8 mouse cellular contexts compared by ENCODE assay signal in genomic region chr3:19894258-19894629, GRCm38 (mm10).
A peak's percentile ranks its signal among the peaks of the same experiment; 100 is the strongest.
DNase-seq lines count a peak whose midpoint lies in the region; ATAC-seq and TF ChIP-seq lines count a peak whose summit lies in the region.

No protein-coding gene starts in this region.

- peak overlapping the region; percentile 81 for H3K4me2 ChIP-seq in kidney, postnatal 0 days (ENCODE audit: low read length)
- H3K4me2 ChIP-seq in intestine, embryonic 14.5 days (ENCODE audit: low read length): peak overlapping the region; percentile 56
- H3K4me2 ChIP-seq in myocyte (ENCODE audit: low read depth): peak overlapping the region; percentile 89

- TF ChIP-seq CTCF in kidney, postnatal 0 days (IDR thresholded peaks at IDR 0.05; ENCODE audit: low read depth): no peak

- no peak for DNase-seq in kidney, postnatal 0 days (ENCODE audit: low spot score)
- no peak for DNase-seq in kidney, adult 8-10 months
- no peak for DNase-seq in embryonic facial prominence, embryonic 10.5 days (ENCODE audit: low spot score)
- DNase-seq in intestine, embryonic 14.5 days (ENCODE audit: low spot score): no peak
- DNase-seq in gastrocnemius, adult 8-10 months (ENCODE audit: low spot score in 2 of 2): no peak
- no peak for DNase-seq in cerebellum, adult 9-10 months

- no peak overlapping the region for H3K27ac ChIP-seq in kidney, postnatal 0 days
- H3K27ac ChIP-seq in embryonic facial prominence, embryonic 10.5 days (replicated peaks): peak overlapping the region; percentile 92
- no peak overlapping the region for H3K27ac ChIP-seq in intestine, embryonic 14.5 days (ENCODE audit: low read depth)

- peaks cover 10% of the 10 kb centered on the region for H3K79me2 ChIP-seq in myocyte (ENCODE audit: control insufficient read depth, insufficient read depth)

- H3K4me1 ChIP-seq in kidney, postnatal 0 days (replicated peaks; ENCODE audit: insufficient read depth, low read length): 0 out of 2 replicates have a peak, but pooled peaks cover 11% of the 10 kb centered on the region
- H3K4me1 ChIP-seq in embryonic facial prominence, embryonic 10.5 days: peaks cover 18% of the 10 kb centered on the region
- peaks cover 12% of the 10 kb centered on the region for H3K4me1 ChIP-seq in intestine, embryonic 14.5 days (replicated peaks; ENCODE audit: control insufficient read depth, insufficient read depth, low read length)

- peak overlapping the region; percentile 66 for H3ac ChIP-seq in myocyte (ENCODE audit: control insufficient read depth, insufficient read length)

- no peaks in the 10 kb centered on the region for H3K27me3 ChIP-seq in kidney, postnatal 0 days (ENCODE audit: insufficient read depth, low read length)
- no peaks in the 10 kb centered on the region for H3K27me3 ChIP-seq in embryonic facial prominence, embryonic 10.5 days (replicated peaks; ENCODE audit: low read depth, poor library complexity, severe bottlenecking)
- no peaks in the 10 kb centered on the region for H3K27me3 ChIP-seq in intestine, embryonic 14.5 days (replicated peaks; ENCODE audit: control insufficient read depth, insufficient read depth, low read length)
- no peaks in the 10 kb centered on the region for H3K27me3 ChIP-seq in myocyte (ENCODE audit: control insufficient read depth, insufficient read depth, insufficient read length)

- no peaks in the 10 kb centered on the region for H3K36me3 ChIP-seq in kidney, postnatal 0 days (ENCODE audit: insufficient read depth, low read length)
- peaks cover 24% of the 10 kb centered on the region for H3K36me3 ChIP-seq in embryonic facial prominence, embryonic 10.5 days (replicated peaks)
- peaks cover 5% of the 10 kb centered on the region; the same call in 1 of the 2 replicates for H3K36me3 ChIP-seq in intestine, embryonic 14.5 days (ENCODE audit: control insufficient read depth, insufficient read depth, low read length)
- H3K36me3 ChIP-seq in myocyte (ENCODE audit: control insufficient read depth, insufficient read depth): no peaks in the 10 kb centered on the region

- H3K9me3 ChIP-seq in kidney, postnatal 0 days (replicated peaks; ENCODE audit: low read length): no peaks in the 10 kb centered on the region
- peaks cover 2% of the 10 kb centered on the region; the same call in 1 of the 2 replicates for H3K9me3 ChIP-seq in embryonic facial prominence, embryonic 10.5 days
- no peaks in the 10 kb centered on the region for H3K9me3 ChIP-seq in intestine, embryonic 14.5 days (ENCODE audit: control insufficient read depth, low read length)

- H3K9ac ChIP-seq in kidney, postnatal 0 days (ENCODE audit: low read depth, low read length): 0 out of 2 replicates have a peak overlapping the region, but pooled peaks have one; percentile 19
- peak overlapping the region; percentile 55 for H3K9ac ChIP-seq in intestine, embryonic 14.5 days (ENCODE audit: low read length)

- no peak for TF ChIP-seq POLR2A in myocyte (IDR thresholded peaks at IDR 0.05; ENCODE audit: insufficient read length, low read depth)

- ATAC-seq in kidney, postnatal 0 days (replicated peaks; ENCODE audit: low FRiP score, low read depth): peak; percentile 72; the same call in 1 of the 2 replicates
- no peak; the same call in 1 of the 2 replicates for ATAC-seq in intestine, embryonic 14.5 days (replicated peaks; ENCODE audit: low FRiP score, low TSS enrichment, low read depth)
- ATAC-seq in activated CD4-positive, CD25-positive, alpha-beta regulatory T cell, adult 4 months: no peak

- WGBS in kidney, postnatal 0 days: 5% methylated on average over 10 of the region's 10 CpGs
- 7% methylated on average over 10 of the region's 10 CpGs for WGBS in embryonic facial prominence, embryonic 10.5 days
- WGBS in intestine, embryonic 14.5 days: 2% methylated on average over 10 of the region's 10 CpGs

- H3K4me3 ChIP-seq in kidney, postnatal 0 days (replicated peaks; ENCODE audit: low read depth, low read length): peak overlapping the region; percentile 87
- peak overlapping the region; percentile 91 for H3K4me3 ChIP-seq in embryonic facial prominence, embryonic 10.5 days
- H3K4me3 ChIP-seq in intestine, embryonic 14.5 days (ENCODE audit: low read depth, low read length): peak overlapping the region; percentile 93
- H3K4me3 ChIP-seq in myocyte: peak overlapping the region; percentile 78

TF ChIP-seq in myocyte, 11 proteins besides CTCF, POLR2A, EP300 and RAD21:
- TF ChIP-seq MYOD1 (IDR thresholded peaks at IDR 0.05; ENCODE audit: control insufficient read depth in 1 of 3, insufficient read length in 2 of 3, low read depth in 2 of 3) (no peak), CEBPB (IDR thresholded peaks at IDR 0.05; ENCODE audit: insufficient read depth, poor library complexity, severe bottlenecking) (no peak), TCF12 (IDR thresholded peaks at IDR 0.05; ENCODE audit: insufficient read depth, poor library complexity, severe bottlenecking) (no peak), TCF3 (IDR thresholded peaks at IDR 0.05; ENCODE audit: insufficient read length, low read depth) (no peak), POLR2AphosphoS2 (IDR thresholded peaks at IDR 0.05; ENCODE audit: insufficient read length, low read depth) (no peak), MAX (IDR thresholded peaks at IDR 0.05; ENCODE audit: low read depth) (no peak), USF1 (IDR thresholded peaks at IDR 0.05; ENCODE audit: low read depth) (no peak), MYOG (IDR thresholded peaks at IDR 0.05; ENCODE audit: control insufficient read depth in 1 of 3, insufficient read depth in 1 of 3, insufficient read length in 2 of 3, low read depth in 2 of 3) (no peak), SRF (IDR thresholded peaks at IDR 0.05; ENCODE audit: control insufficient read depth, insufficient read length, low read depth) (no peak), REST (IDR thresholded peaks at IDR 0.05; ENCODE audit: insufficient read depth, insufficient read length) (no peak), E2F4 (IDR thresholded peaks at IDR 0.05; ENCODE audit: insufficient read depth) (no peak)
